Mouse (Mus musculus) lung, embryonic 15.5 days (tissue): ENCODE data around the gene Tns1. TPM values are rescaled to one million over a fixed set of nuclear protein-coding genes. Genes with fewer than 3 reads are reported as not detected.

ENCODE experiments used
- ATAC-seq: fragments of 200-750 bp; cut with Nextera tagmentation; 2 replicates; pipeline ENCODE4 v1.8.0; 2017; ENCODE audit warnings: moderate number of reproducible peaks, borderline replicate concordance; ENCODE audit not compliant: low FRiP score, low TSS enrichment; ENCODE audit errors: extremely low read depth
- H3K27ac ChIP-seq: fragments of 300-500 bp; sonication (generic); 2 replicates; pipeline ENCODE4 v1.5.1; 2015; ENCODE audit warnings: moderate library complexity, mild to moderate bottlenecking, inconsistent platforms
- H3K27me3 ChIP-seq: fragments of 300-500 bp; sonication (generic); 2 replicates; pipeline ENCODE4 v1.6.1; 2015; ENCODE audit warnings: inconsistent platforms
- H3K36me3 ChIP-seq: fragments of 300-500 bp; sonication (generic); 2 replicates; pipeline ENCODE4 v1.6.1; 2015; ENCODE audit warnings: inconsistent platforms
- H3K4me1 ChIP-seq: fragments of 300-500 bp; sonication (generic); 2 replicates; pipeline ENCODE4 v1.6.1; 2015; ENCODE audit warnings: inconsistent platforms
- H3K4me2 ChIP-seq: fragments of 300-500 bp; sonication (generic); 2 replicates; pipeline ENCODE4 v1.6.1; 2015; ENCODE audit warnings: inconsistent platforms, mild to moderate bottlenecking, moderate library complexity
- H3K4me3 ChIP-seq: fragments of 300-500 bp; sonication (generic); 2 replicates; pipeline ENCODE4 v1.5.1; 2015; ENCODE audit warnings: mild to moderate bottlenecking, inconsistent platforms
- H3K9ac ChIP-seq: fragments of 300-500 bp; sonication (generic); 2 replicates; pipeline ENCODE4 v1.6.1; 2015; ENCODE audit warnings: inconsistent platforms
- H3K9me3 ChIP-seq: fragments of 300-500 bp; sonication (generic); 2 replicates; pipeline ENCODE4 v1.6.1; 2016; ENCODE audit warnings: inconsistent platforms
- WGBS: fragments of 180-500 bp; shearing (Covaris S2); methylation state at CpG from one replicate; pipeline ENCODE4 v1.1.7; 2015; 5-methylcytosine and 5-hydroxymethylcytosine counted together
- polyA plus RNA-seq: library from polyadenylated mRNA; unstranded; fragments of >200 nt; fragmentation: Nextera tagmentation; extraction: Ambion mirVana; gene quantifications from 2 replicates; pipeline ENCODE4 v1.2.1, GENCODE M21; 2015

Tns1 gene
- polyA plus RNA-seq, 1 experiment from 2014 or later: 130 TPM

DNA sequence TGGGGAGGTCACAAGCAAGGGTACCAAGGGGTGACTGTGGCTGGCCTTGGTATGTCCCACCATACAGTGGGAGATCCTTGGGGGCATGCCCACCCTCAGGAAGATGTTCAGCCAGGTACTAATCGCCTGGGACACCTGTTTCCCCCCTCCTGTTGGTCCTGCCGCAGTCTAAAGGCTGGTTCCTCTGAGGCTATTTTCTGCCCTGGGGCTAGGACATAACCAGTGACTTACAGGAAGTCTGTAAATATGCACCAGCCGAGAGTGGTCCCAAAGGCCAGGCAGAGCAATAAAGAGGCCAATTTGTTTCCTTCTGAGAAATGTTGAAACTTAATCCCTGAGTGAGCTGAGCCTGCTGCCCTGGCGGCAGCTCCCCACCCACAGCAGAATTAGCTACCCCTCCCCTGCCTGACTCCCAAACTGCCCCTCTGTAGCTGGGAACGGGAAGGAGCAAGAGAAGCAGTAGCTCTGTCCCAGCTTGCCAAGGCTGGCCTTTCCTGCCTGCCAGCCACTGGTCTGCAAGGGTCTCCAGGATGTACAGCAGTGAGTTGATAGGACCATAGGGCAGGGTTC, 154.0 kb downstream of the Tns1 start:
- H3K36me3 ChIP-seq: peaks cover 23% of the 10 kb centered on the region
- no peaks in the 10 kb centered on the region for H3K9me3 ChIP-seq
- no peak for ATAC-seq
- no peaks in the 10 kb centered on the region for H3K27me3 ChIP-seq
- no peak overlapping the region for H3K4me3 ChIP-seq
- WGBS: 25% methylated on average over 5 of the region's 5 CpGs
- H3K9ac ChIP-seq: no peak overlapping the region
- peak overlapping the region; percentile 21; the same call in 1 of the 2 replicates for H3K27ac ChIP-seq
- H3K4me2 ChIP-seq: no peak overlapping the region
- peaks cover 58% of the 10 kb centered on the region for H3K4me1 ChIP-seq

DNA sequence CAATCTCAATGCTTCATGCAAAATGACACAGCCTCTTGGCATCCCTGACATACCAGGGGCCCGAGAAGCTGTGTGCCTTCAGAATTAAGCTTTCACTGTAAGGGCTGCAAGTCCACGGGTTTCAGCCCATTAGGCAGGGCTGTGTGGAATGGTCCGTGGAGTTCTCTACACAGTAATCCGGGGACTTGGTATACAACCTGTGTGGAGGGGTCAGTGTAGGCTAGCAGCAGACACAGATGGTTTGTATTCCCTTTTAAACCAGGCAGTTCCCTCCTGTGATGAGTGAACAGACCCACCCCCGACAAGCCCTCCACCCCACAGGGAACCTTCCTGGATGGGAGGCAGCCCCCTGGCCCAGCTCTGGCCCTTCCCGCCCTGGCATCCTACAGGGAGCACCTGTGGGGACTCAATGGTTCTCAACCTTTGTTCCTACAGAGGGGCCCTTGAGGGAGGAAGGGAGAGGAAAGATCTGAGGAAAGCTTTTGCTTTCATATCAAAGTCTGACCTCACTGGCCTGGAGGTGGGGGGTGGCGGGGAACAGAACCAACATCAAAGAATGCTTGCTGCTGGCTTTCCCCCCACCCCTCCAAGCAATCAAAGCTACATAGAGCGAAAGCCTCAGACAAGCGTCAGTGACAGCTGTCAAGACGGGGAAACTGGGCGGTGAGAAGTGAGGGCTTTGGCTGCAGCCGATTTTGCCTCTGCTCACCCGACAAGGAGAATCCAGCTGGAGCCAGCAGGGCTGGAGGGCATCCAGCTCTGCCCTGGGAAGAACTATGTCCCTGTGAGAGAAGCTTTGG, 155.3 kb downstream of the Tns1 start:
- Histone ChIP-seq H3K36me3 (peaks cover 15% of the 10 kb centered on the region), H3K4me3 (no peak overlapping the region), H3K4me2 (no peak overlapping the region), H3K4me1 (peaks cover 69% of the 10 kb centered on the region), H3K27me3 (no peaks in the 10 kb centered on the region), H3K9ac (no peak overlapping the region), H3K9me3 (no peaks in the 10 kb centered on the region), H3K27ac (peak overlapping the region; percentile 69; the same call in 1 of the 2 replicates)
- WGBS: 21% methylated on average over 13 of the region's 13 CpGs
- ATAC-seq: peak; percentile 6; the same call in 1 of the 2 replicates

DNA sequence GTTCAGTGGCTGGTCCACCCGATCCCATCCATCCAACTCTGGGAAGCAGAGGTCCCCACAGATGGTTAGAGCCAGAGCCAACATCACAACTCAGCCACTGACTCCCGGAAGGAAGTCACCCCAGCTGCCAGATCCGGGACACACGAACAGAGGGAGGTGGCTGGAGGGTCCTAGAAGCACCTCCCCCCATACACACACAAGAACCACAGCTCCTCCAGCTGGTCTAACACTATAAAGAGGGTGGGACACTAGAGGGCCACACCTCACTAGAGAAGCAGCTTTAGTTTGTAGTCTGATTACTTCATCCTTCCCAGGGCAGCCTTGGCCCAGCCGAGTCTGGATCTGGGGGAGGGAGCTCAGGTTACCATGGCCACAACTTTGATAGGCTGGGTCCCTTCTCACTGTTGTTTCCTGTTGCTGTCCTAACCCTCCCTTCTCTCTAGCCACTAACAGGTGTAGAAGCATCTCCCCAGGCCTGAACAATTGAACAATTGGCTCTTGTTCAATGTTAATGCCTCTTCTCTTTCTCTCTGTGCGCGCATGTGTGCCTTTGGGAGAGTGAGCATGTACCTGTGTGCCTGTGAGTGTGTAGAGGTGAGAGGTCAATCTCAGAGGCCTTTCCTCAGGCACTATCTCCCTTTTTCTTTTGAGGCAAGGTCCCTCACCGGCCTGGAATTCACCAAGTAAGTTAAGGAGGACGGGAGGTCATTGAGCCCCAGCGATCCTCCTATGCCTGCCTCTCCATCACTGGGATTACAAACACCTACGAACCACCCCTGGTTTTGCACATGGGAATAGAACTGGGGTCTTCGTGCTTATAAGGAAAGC, 157.6 kb downstream of the Tns1 start:
- peak; percentile 32; the same call in 1 of the 2 replicates for ATAC-seq
- no peak overlapping the region for H3K9ac ChIP-seq
- 50% methylated on average over 12 of the region's 12 CpGs for WGBS

DNA sequence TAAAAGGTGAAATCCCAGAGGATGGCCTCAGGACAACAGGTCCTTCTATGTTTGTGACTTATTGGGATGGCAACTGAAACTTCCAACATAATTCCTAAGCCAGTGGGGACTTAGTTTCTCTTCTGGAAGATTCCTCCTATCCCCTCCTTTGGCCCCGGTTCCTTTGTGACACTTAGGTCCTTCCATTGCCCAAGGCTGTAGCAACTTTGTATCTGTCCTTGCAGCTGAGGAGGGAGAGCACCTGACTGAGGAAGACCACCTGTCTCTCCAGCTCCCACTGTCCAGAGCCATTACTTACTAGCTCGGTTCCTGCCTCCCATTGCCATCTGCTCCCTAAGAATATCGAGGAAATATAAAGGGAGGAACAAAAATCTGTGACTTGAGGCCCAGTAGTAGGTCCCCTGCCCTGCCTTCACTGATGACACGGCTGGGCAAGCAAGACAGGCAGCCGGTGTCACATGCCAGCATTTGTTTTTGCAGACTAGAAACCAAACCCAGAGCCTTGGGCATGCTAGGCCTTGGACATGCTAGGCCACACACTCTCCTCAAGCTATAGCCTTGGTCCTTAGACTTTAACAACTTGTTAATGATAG, 160.0 kb downstream of the Tns1 start:
- no peaks in the 10 kb centered on the region for H3K9me3 ChIP-seq
- H3K27ac ChIP-seq: peak overlapping the region; percentile 94
- no peak for ATAC-seq
- no peaks in the 10 kb centered on the region for H3K27me3 ChIP-seq
- no peak overlapping the region for H3K9ac ChIP-seq
- 74% methylated on average over 5 of the region's 5 CpGs for WGBS
- peaks cover 87% of the 10 kb centered on the region for H3K4me1 ChIP-seq
- H3K4me2 ChIP-seq: peak overlapping the region; percentile 54; the same call in 1 of the 2 replicates
- no peak overlapping the region for H3K4me3 ChIP-seq
- H3K36me3 ChIP-seq: no peaks in the 10 kb centered on the region

More for the DNA sequence above, 157.6 kb downstream of the Tns1 start:
- peaks cover 84% of the 10 kb centered on the region for H3K4me1 ChIP-seq
- H3K36me3 ChIP-seq: peaks cover 4% of the 10 kb centered on the region
- no peaks in the 10 kb centered on the region for H3K27me3 ChIP-seq
- no peak overlapping the region for H3K4me3 ChIP-seq
- H3K4me2 ChIP-seq: no peak overlapping the region
- peak overlapping the region; percentile 64 for H3K27ac ChIP-seq
- H3K9me3 ChIP-seq: no peaks in the 10 kb centered on the region

DNA sequence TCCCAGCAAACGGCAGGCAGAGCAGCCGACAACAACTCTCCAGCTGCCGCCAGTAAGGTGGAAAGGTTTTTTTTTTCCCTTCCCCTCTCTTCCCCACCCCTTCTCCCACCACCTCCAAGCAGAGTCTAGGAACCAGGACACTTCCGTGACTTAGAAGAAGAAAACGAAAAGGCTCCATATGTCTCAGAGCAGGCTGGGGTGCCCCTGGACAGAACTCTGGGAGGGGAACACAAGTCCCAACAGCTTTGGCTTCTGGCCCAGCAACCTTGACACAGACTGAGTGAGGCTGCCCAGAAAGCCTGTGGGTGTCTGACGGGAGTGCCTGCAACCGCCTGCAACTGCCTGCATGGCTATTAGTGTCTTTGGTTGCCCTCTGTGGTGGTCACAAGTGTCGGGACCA, 160.6 kb downstream of the Tns1 start:
- Histone ChIP-seq H3K27ac (peak overlapping the region; percentile 94), H3K9ac (no peak overlapping the region), H3K36me3 (no peaks in the 10 kb centered on the region), H3K27me3 (no peaks in the 10 kb centered on the region), H3K4me1 (peaks cover 87% of the 10 kb centered on the region), H3K4me3 (no peak overlapping the region), H3K9me3 (no peaks in the 10 kb centered on the region), H3K4me2 (peak overlapping the region; percentile 54)
- no peak for ATAC-seq
- 19% methylated on average over 8 of the region's 8 CpGs for WGBS

DNA sequence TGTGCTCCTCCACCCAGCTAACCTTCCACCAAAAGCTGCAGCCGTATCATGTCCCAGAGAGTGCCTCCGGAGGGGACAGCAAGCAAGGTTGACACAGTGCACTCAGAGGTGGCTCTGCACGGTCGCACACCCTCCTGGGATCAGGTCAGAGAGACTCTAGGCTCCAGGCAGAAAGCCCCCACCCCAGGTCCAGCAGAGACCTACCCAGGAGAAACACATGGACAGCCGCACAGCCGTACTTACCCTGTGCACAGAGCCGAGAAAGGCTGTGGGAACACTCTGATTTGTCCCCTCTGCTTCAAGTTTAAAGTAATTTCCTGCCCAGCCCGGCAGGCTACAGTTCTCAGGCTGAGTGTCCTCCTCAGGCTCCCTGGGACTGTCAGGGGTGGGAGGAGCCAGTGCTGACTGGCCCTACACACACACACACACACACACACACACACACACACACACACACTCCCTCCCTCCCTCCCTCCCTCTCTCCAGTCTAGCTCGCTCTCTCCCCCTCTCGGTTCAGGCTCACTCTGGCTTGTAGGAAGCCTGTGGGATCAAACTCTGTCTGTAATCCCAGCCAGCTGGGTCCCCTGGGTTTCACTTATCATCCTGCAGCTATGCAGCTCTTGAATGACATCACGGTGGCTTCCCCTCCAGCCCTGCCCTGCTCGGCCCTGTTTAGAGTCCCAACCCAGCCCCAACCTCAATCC, 161.4 kb downstream of the Tns1 start:
- peak overlapping the region; percentile 31 for H3K4me3 ChIP-seq
- H3K27me3 ChIP-seq: no peaks in the 10 kb centered on the region
- ATAC-seq: peak; percentile 85
- 1% methylated on average over 12 of the region's 12 CpGs for WGBS
- H3K9ac ChIP-seq: peak overlapping the region; percentile 42; the same call in 1 of the 2 replicates
- H3K27ac ChIP-seq: peak overlapping the region; percentile 94
- H3K4me1 ChIP-seq: peaks cover 87% of the 10 kb centered on the region
- no peaks in the 10 kb centered on the region for H3K9me3 ChIP-seq
- H3K36me3 ChIP-seq: no peaks in the 10 kb centered on the region
- H3K4me2 ChIP-seq: peak overlapping the region; percentile 54

DNA sequence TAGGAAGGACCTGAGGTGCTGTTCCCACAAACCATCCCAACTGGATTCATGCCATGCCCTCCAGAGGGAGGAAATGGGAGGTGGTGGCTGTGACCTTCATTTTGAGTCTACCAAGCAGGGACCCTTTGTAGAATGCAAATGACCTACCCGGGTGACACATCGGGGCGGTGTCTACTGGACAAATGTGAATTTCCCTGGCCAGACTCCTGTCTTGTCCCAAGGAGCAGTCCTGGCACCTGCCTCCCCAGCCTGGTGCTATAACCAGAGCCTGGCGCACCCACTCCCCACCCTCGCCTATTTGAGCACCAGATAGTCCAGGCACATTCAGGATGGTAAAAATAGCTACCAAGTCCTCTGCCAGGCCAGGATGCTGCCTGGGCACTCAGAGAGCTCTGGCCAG, 162.2 kb downstream of the Tns1 start:
- H3K9me3 ChIP-seq: no peaks in the 10 kb centered on the region
- peaks cover 89% of the 10 kb centered on the region for H3K4me1 ChIP-seq
- H3K27ac ChIP-seq: peak overlapping the region; percentile 94
- H3K4me2 ChIP-seq: peak overlapping the region; percentile 54
- H3K4me3 ChIP-seq: peak overlapping the region; percentile 31
- ATAC-seq: no peak
- no peaks in the 10 kb centered on the region for H3K36me3 ChIP-seq
- 79% methylated on average over 5 of the region's 5 CpGs for WGBS
- H3K9ac ChIP-seq: peak overlapping the region; percentile 42; the same call in 1 of the 2 replicates
- H3K27me3 ChIP-seq: no peaks in the 10 kb centered on the region

DNA sequence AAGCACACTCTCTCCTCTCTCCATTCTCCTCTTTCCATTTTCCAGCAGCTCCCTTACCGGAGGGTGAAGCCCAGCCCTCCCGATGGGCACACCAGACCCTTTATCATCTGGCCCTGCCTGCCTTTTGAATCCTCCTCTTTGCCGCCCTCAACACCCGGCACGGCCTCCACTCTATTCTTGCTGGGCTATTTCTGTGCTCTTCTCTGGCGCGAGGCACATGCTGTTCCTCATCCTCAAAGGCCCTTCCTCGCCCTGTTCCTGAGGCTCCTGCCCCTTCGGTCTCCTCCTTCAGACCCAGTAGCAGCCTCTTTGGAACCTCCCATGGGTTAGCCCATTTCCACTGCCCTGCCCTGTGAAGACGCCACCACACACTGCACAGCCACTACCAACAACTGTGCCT, 164.5 kb downstream of the Tns1 start:
- peak overlapping the region; percentile 34; the same call in 1 of the 2 replicates for H3K27ac ChIP-seq
- H3K4me3 ChIP-seq: no peak overlapping the region
- no peaks in the 10 kb centered on the region for H3K27me3 ChIP-seq
- H3K9me3 ChIP-seq: no peaks in the 10 kb centered on the region
- ATAC-seq: no peak
- H3K4me2 ChIP-seq: no peak overlapping the region
- H3K4me1 ChIP-seq: peaks cover 91% of the 10 kb centered on the region
- H3K36me3 ChIP-seq: no peaks in the 10 kb centered on the region
- 83% methylated on average over 10 of the region's 10 CpGs for WGBS
- H3K9ac ChIP-seq: no peak overlapping the region

DNA sequence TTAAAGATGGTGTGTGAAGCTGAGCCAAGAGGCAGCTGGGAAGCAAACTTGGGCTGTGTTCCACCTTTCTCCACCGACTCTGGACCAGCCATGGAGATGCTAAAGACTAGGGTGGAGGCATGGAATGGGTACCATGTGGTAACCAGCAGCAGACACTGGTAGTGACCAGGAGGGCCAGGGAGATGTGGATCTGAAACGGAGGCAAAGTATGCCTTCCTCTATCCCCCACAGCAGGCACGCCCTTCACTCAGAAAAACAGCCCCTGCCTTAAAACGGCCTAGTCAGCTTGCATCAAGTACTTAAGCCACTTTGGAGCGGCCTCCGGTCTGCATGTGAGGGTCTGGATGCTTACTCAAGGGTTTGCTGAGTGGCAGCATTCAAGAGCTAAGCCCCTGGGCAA, 164.9 kb downstream of the Tns1 start:
- Histone ChIP-seq H3K4me3 (no peak overlapping the region), H3K27ac (peak overlapping the region; percentile 34; the same call in 1 of the 2 replicates), H3K4me2 (no peak overlapping the region), H3K9ac (no peak overlapping the region), H3K4me1 (peaks cover 90% of the 10 kb centered on the region), H3K27me3 (no peaks in the 10 kb centered on the region), H3K36me3 (no peaks in the 10 kb centered on the region), H3K9me3 (no peaks in the 10 kb centered on the region)
- no peak for ATAC-seq
- WGBS: 63% methylated on average over 6 of the region's 6 CpGs

DNA sequence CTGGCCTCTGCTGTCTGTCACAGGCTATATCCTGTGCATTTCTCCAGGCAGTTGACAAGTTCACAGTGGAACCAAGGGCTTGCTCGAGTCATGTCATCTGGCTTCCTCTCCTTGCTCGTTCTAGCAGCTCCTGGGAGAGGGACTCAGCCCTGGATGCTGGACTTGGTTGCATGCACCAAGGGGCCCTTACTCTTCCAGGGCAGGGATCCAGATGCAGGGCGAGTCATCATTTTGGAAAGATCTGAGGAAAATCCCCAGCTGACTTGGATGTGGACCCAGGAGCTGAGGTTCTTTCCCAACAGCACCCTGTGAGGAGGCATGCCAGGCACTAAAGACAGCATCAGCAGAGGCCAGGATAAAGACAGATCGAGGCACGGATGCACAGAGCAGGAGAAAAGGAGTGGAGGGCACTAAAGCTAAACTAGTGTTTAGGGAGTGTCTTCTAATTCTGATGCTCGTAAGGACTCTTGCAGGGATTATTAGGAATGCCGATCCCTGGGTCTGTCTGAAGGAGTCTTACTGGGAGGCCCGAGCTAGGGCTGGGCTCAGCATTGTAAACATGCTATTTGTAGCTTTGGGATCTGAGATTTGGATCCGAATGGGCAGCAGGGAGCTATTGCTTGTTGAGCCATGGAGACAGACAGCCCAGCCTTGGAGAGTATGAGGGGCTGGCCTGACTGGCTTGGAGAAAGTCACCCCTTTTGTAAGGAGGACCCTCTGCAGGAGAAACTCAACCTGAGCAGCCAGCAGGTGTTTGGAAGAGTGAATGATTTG, 165.9 kb downstream of the Tns1 start:
- Histone ChIP-seq H3K9me3 (no peaks in the 10 kb centered on the region), H3K27ac (peak overlapping the region; percentile 46), H3K36me3 (peaks cover 6% of the 10 kb centered on the region), H3K9ac (no peak overlapping the region), H3K4me1 (peaks cover 89% of the 10 kb centered on the region), H3K27me3 (no peaks in the 10 kb centered on the region), H3K4me2 (no peak overlapping the region), H3K4me3 (no peak overlapping the region)
- ATAC-seq: no peak
- 42% methylated on average over 9 of the region's 9 CpGs for WGBS
